Mouse (Mus musculus): Measurements from ENCODE around the gene Wdr27.
"Not testable (repeated sequence)": the region's sequence is repeated elsewhere in the genome, so short reads cannot be mapped to it uniquely, and the experiment has no call there.

Wdr27 gene

DNA sequence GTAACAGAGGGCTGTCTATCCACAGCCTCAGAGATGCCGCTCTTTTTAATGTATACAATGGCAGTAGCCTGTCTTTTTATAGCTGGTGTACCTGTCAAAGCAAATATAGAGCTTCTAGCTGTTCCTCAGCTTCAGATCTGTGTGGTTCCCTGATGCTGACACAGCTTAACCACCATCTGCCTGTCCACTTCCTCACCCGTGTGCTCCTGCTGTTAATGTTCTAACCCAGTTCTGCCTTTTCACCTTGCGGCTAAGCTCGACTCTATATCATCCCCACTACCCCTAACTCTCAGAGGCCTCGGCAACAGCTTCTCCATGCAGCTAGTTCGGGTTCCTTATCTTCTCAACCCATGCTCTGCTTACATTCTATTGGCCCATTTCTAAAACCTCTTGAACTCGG lies 12.3 kb downstream of the Wdr27 start:
- DNase-seq (ENCODE audit: low read depth, low spot score): no peak

GRCm38 (mm10) chr17:14928631-14929030 lies 14.3 kb downstream of the Wdr27 start:
- DNase-seq (ENCODE audit: low read depth, low spot score): no peak

DNA sequence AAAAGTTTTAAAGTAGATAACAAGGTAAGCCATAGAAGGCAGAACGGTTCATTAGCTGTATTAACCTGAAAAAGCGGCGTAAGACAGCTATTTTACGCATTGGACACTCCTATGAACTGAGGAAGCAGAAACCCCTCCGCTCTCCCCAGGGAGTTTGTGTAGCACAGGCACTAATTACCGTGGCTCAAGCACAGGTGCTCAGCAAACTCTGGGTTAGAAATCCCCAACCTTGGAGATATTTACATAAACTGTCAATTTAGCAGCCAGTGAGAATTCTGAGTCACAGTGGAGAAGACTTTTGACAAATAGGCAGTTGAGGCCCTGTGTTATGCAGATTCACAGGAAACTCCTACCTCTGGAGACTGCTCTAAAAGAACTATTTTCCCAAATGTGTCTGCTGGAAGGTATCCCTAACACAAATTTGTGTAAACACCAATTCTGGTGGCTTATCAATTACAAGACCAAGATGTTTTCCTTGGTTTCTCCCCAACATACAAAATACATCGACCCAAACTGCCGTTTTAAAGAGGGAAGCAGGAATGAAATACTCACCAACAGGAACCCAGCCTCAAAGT lies 15.2 kb downstream of the Wdr27 start:
- DNase-seq (ENCODE audit: low read depth, low spot score): no peak

DNA sequence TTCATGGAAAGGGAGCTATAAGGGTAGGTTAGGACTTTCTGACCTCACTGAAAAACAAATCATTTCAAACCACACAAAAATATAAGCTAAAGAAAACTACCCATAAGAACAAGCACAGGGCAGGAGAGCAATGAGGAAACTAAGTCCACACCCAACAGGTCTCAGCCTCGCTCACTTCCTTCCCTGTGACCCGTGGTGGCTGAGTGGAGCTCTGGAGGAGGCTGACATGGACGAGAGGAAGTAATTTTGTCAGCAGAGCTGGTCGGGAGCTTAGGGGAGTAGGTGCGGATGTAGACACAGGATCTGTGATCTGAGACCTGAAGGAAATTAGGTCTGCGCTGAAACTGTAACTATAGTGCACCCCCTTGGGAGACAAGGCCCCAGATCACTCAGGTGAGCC lies 21.4 kb downstream of the Wdr27 start:
- DNase-seq (ENCODE audit: low read depth, low spot score): no peak

- no peak for DNase-seq (ENCODE audit: low read depth, low spot score)
These were observed 25.1 kb downstream of the Wdr27 start for GRCm38 (mm10) chr17:14917866-14918265.

- DNase-seq (ENCODE audit: low read depth, low spot score): no peak
These were observed 28.6 kb downstream of the Wdr27 start for GRCm38 (mm10) chr17:14914401-14914800.

- DNase-seq (ENCODE audit: low read depth, low spot score): no peak
These were observed 30.0 kb downstream of the Wdr27 start for GRCm38 (mm10) chr17:14912981-14913380.

- DNase-seq (ENCODE audit: low read depth, low spot score): no peak
These were observed 30.5 kb downstream of the Wdr27 start for GRCm38 (mm10) chr17:14912420-14912819.

GRCm38 (mm10) chr17:14910771-14911170 lies 32.2 kb downstream of the Wdr27 start:
- DNase-seq (ENCODE audit: low read depth, low spot score): no peak

DNA sequence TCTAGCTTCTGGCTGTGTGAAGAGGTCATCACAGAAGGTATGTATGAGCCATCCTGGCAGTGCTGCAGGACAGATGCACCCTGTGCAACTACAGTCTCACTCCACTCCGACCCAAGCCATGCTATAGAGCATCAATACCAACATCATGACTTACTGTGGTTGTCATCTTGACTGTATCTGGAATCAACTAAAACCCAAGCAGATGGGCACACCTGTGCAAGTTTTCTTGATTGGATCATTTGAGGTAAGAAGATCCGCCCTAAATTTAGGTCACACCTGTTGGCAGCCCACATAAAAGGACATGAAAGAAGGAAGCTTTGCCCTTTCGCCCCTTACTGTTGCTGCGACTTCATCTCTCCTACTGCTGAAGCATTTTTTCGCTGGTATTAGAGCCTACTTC lies 33.6 kb downstream of the Wdr27 start:
- DNase-seq (ENCODE audit: low read depth, low spot score): no peak

GRCm38 (mm10) chr17:14907136-14907535 lies 35.8 kb downstream of the Wdr27 start:
- DNase-seq (ENCODE audit: low read depth, low spot score): no peak

GRCm38 (mm10) chr17:14906611-14907010 lies 36.3 kb downstream of the Wdr27 start:
- no peak for DNase-seq (ENCODE audit: low read depth, low spot score)

GRCm38 (mm10) chr17:14904637-14905265 lies 38.2 kb downstream of the Wdr27 start:
- DNase-seq (ENCODE audit: low read depth, low spot score): peak; percentile 66

GRCm38 (mm10) chr17:14904206-14904605 lies 38.8 kb downstream of the Wdr27 start:
- DNase-seq (ENCODE audit: low read depth, low spot score): no peak

DNA sequence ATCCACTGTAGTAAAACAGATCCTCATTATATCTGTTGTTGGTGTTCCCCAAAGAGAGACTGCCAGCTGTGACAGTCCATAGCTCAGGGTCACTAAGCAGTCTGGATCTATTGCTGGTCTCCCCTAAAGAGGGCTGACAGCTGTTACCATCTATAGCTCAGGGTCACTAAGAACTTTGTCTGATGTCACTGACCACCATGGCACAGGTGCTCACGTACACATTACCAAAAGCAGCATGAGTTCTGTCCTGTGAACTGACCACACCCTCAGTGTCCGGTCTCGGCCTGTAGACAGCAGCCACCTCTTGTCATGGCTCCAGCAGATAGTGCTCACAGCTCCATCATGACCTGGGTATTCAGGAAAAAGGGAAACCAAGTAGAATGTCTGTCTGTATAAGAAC lies 39.7 kb downstream of the Wdr27 start:
- DNase-seq (ENCODE audit: low read depth, low spot score): no peak

GRCm38 (mm10) chr17:14898972-14899371 lies 44.0 kb downstream of the Wdr27 start:
- no peak for DNase-seq (ENCODE audit: low read depth, low spot score)

DNA sequence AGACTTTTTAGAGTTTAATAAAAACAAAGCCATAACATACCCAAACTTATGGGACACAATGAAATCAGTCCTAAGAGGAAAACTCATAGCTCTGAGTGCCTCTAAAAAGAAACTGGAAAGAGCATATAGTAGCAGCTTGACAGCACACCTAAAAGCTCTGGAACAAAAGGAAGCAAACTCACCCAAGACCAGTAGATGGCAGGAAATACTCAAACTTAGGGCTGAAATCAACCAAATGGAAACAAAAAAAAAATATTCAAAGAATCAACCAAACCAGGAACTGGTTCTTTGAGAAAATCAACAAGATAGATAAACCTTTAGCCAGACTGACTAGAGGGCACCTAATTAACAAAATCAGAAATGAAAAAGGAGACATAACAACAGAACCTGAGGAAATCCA lies 47.9 kb downstream of the Wdr27 start:
- DNase-seq (ENCODE audit: low read depth, low spot score): not testable (repeated sequence)

DNA sequence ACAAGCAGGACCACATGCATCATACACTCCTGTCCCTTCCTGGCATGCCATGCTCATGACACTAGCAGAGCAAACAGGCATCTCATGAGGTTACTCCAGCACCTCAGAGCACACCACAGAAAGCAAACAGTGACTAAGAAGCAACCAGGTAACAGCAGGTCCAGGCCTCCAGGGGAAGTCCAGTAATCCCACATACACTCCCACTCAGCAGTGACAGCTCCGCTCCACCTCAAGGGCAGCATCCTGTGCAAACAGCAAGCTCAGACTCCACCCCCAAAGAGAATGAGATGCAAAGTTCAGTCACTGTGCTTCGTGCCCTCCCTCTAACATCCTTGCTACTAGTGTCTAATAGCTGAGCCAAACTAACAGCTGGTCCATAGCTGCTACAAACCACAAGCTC lies 56.0 kb downstream of the Wdr27 start:
- no peak for DNase-seq (ENCODE audit: low read depth, low spot score)

DNA sequence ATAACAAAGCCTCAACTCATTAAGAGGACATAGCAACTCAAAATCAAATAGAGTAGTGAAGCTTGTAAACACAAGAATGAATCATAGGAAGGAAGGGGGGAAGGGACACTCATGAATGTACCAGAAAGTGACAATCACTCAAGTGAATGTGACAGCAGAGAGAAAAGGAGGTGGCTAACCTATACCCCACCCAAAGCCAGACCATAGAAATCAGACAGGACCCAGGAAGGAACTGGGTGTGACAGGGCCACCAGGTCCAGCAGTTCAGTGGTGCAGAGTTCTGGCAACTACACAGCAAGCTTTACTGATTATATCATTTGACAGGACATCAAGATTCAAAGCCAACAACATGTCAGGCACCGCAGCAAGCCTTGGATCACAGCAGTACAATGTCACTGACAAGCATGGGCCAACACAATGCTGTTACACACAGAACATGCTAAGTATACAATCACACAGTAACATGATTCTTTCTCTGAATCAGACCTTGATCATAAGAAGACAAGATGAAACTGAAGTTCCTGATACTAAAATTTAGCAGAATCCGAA lies 68.2 kb downstream of the Wdr27 start:
- no peak for DNase-seq (ENCODE audit: low read depth, low spot score)

DNA sequence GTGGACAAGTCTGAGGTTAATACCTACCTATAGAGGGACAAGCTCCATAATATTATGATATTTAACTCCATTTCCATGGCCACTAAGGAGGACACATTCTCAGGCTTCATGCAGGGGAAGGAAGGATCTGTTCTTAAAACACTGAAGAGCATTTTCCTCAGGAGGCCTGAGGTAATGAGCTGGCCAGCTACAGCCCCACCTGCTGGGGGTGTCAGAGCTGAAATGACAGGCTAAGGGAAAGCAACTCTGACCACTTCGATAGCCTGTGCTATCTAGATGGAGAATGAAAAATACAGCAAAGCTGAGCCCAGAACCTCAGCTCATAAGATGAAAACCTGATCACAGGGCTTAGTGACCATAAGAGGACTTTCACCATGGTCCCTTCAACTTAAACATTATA lies 82.7 kb downstream of the Wdr27 start:
- DNase-seq (ENCODE audit: low read depth, low spot score): no peak

GRCm38 (mm10) chr17:14847709-14848108 lies 95.2 kb downstream of the Wdr27 start:
- DNase-seq (ENCODE audit: low read depth, low spot score): no peak

DNA sequence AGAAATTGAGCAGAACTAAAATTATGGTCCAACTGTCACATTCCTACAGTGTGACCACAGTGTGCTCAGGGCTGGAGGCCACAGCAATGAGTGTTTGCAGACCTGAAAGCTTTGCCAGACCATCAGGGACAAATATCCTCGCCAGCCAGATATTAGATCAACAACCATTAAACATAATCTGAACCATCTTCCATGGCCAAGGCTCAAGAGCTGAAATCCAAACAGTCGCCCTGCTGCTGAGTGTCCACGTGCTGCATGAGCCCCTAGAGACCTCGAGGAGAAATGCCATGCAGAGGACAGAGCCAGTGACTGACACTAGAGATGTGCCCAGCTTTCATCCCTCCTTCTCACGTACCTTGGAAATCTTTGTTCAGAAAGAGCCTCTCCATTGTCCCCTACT lies 96.1 kb downstream of the Wdr27 start:
- no peak for DNase-seq (ENCODE audit: low read depth, low spot score)

GRCm38 (mm10) chr17:14826715-14827295 lies 116.2 kb downstream of the Wdr27 start:
- peak; percentile 20 for DNase-seq (ENCODE audit: low read depth, low spot score)
